Mouse (Mus musculus) lung, postnatal 14 days (tissue): Measurements from ENCODE around the gene Serpinf1.
A peak's percentile ranks its signal among the peaks of the same experiment; 100 is the strongest.
"Not testable (repeated sequence)": the region's sequence is repeated elsewhere in the genome, so short reads cannot be mapped to it uniquely, and the experiment has no call there.

ENCODE experiments used
- DNase-seq: peaks from one replicate; pipeline ENCODE4 v3.0.0; 2021

Gene Serpinf1

GRCm38 (mm10) chr11:75422013-75422792 is at the start of gene Serpinf1:
TSS of gene Serpinf1 (minus strand) at chr11:75422701.
- DNase-seq = no peak

DNA sequence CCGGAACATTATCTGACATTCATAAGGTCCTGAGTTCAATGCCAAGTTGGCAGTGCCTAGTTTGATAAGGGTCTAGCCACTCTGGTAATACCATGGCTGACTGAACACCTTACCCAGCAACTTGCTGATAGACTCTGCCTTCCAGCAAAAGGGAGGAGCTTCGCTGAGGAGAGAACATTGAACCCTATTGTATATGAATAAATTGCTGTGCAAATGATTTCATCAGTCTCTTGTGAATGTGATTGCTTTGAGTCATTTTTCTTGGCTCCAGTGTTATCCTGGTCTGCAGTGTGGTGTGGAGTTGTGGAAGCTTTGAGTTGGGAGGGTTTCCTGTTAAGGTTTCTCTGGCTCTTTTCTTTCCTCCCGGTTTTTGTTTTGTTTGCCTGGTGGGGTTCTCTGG is 48.2 kb upstream of the Serpinf1 start:
- no peak for DNase-seq

- no peak for DNase-seq
Measured at GRCm38 (mm10) chr11:75469261-75469660, 46.8 kb upstream of the Serpinf1 start.

DNA sequence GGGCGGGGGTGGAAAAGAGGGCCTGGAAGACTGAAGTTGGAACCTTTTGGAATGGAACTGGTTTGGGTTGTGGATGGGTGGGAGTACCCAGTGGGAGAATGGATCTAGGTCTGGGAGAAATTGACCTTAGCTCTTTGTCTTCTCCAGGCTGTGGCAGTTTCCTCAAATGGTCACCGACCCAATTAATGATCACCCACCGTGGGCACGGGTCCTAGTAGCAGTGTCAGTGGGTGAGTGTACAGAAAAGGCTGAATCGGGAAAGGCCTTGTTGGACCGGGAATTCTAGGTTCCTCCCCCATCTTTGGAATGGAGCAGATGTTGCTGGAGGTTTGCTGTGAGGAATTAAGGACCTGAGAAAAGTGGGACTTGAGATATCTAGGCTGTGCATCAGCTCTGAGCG is 45.9 kb upstream of the Serpinf1 start:
- no peak for DNase-seq

DNA sequence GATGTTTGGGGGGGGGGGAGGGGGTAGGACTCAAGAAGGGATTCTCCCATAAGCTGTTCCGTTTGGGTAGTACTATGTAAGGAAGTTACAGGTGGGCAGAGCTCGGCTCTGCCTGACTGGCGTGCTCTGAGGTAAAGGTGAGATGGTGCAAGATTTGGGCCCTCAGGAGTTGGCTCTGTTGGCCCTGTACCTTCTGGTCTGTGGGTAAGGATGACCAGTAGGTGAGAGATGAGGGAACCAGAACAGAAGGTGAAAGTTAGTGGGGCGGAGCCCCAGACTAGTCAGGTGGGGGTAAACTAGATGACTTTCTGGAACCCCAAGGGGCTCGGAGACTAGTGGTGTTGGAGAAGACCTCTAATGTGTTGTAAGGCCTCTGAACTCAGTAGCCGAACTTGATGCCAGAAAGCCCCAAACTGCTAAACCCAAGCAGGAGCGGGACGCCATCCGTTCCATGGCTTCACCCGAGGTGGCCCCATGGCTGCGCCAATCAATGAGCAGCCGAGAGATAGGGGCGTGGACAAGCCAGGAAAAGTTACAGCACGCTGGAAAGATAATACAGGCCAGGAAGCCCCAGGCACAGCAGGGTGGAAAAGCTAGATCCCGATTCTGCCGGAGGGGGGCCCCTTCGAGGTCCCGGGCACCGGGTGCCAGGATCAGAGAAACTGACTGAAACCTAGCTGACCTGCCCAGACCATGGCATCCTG is 45.2 kb upstream of the Serpinf1 start:
- peak; percentile 58 for DNase-seq

DNA sequence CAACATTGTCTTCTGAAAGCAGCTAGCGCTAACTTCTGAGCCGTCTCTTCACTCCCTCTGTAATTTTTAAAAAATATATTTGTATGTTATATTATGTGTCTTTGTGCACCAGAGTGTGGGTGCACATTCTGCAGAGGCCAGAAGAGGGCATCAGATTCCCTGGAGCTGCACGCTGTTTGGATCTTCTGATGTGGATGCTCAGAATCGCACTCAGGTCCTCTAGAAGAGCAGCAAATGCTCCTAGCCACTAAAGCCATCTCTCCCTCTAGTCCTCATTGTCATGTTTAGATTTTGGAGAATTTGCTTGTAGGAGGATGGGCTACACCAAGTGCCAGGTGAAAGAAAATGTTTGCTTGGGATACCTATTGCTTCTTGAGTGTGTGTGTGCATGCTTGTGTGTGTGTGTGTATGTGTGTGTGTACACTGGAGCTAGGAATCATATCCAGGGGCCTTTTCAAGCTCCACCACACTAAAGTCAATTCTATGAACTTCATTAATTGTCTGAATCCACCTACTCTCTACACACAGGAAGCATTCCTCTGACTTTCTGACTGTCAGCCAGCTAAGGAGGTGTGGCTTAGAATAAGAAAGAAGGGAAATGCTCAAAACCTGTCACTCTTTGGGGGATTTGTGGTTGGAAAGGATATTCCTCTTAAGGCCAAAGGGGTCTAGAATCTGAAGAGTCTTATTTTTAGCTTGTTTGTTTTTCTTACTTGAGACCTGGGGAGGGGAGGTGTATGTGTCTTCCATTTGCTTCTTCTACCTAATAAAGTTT is 44.4 kb upstream of the Serpinf1 start:
- no peak for DNase-seq

DNA sequence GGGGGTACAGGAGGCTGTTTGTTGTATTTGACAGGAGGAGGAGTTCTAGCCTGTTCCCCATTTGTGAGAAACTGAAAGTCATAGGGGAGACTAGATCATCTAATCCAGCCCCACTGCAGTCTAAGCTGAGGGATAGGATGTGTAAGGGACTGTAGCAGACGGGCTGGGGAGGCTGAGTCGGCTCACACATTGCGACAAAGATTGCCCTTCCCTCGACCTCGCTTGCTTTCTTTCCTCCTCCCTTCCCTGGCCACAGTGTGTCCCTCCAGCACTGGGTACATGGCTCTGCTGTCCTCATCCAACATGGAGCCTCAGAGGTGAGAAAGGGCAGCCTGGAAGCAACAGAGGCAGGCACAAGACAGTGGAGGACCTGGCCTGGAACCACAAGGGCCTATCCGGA is 42.5 kb upstream of the Serpinf1 start:
- no peak for DNase-seq

- DNase-seq = no peak
Measured at GRCm38 (mm10) chr11:75464417-75464816, 41.9 kb upstream of the Serpinf1 start.

GRCm38 (mm10) chr11:75463624-75464023 is 41.1 kb upstream of the Serpinf1 start:
- DNase-seq = no peak

DNA sequence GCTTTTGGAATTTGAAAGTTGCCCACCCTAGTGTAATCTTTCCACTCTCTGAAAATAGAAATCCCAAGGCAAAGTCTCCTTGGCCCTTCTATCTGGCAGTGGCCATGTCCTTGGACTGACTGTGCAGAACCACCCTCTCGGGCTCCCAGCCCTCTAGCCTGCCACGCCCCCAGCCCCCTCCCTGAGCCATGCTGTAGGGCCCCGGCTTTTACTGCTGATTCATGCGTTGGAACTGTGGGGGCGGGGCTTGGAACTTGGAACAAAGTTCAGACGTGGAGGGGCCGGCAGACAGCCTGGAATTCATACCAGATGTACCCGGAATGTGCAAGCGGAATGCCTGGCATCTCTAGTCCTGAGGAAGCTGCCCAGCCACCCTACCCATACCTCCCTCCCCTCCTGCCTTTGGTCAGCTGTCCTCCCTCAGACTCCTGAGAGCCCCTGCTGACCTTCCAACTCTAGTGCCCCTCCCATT is 40.4 kb upstream of the Serpinf1 start:
- DNase-seq = peak; percentile 92

DNA sequence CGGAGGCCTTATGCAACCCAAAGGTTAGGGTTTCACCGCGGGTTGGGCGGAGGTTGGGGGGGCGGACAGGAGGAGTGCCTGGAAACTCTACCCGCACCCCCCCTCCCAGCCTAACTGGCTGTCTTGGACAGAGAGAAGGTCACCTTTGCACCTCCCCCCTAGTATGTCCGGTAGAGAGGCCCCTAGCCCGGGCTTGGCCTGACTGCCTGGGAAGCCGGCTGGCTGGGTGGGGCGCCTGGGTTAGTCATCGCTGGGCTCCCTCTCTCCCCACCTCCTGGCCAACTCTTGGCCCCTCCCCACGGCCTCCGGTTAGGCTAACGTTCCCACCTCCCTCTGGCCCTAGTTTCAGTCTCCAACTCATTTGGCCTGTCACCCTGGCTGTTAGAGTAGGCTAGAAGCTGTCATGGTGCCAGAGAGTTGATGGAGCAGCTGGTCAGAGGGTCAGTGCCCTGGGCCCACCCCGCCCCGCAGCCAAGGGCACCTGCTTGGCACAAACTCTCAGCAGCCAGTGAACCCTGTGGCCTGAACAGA is 39.8 kb upstream of the Serpinf1 start:
- DNase-seq = peak; percentile 77

DNA sequence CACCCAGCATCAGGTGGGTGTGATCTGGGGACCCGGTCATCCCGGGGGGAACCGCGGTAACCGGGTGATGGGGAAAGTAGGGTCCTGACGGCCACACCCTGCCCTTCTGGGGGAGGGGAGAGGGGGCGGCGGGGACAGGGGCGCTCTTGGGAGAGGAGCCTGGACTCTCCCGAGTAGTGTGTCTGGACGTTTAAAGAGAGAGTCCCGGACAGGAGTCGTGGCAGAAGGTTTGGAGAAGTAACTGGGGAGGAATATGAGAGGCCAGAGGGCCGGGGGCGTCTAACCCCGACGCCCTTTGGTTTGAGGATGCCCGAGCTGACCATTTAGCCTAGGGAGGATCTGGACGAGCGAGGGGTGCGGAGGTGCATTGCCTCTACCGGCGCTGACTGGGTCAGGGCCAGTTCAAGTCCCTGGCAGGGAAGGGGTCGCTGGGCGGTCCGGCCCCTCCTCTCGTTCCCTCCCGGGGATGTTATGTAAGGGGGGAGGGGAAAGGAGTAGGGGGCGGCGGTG is 39.3 kb upstream of the Serpinf1 start:
- no peak for DNase-seq

GRCm38 (mm10) chr11:75460844-75461742 is 38.6 kb upstream of the Serpinf1 start, which contains the start of gene Tlcd2:
TSS of gene Tlcd2 (plus strand) at chr11:75461715.
- peak; percentile 99 for DNase-seq

- peak; percentile 91 for DNase-seq
Measured at GRCm38 (mm10) chr11:75460103-75460843, 37.8 kb upstream of the Serpinf1 start.

- DNase-seq = no peak
Measured at GRCm38 (mm10) chr11:75459751-75460102, 37.2 kb upstream of the Serpinf1 start.

- DNase-seq = no peak
Measured at GRCm38 (mm10) chr11:75459141-75459711, 36.7 kb upstream of the Serpinf1 start.

DNA sequence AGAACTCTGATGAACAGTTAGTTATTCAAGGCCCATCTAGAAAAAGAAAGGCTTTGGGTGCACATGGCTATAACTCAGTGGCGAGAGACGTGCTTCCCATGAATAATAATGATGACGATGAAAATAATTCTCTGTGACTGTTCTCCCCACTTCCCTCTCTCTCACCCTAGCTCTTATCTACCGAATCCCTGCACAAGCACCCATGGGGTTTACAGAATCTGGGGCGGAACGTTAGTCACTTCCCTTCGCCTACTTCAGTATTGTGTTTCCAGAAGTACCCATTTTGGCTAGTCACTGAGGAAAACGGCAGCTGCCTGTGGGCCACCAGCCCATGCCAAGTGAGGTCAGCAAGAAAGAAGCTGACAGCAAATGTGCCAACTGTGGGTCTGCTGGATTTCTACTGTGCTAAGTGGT is 36.1 kb upstream of the Serpinf1 start:
- DNase-seq = no peak

- peak; percentile 50 for DNase-seq
Measured at GRCm38 (mm10) chr11:75458169-75458568, 35.7 kb upstream of the Serpinf1 start.

DNA sequence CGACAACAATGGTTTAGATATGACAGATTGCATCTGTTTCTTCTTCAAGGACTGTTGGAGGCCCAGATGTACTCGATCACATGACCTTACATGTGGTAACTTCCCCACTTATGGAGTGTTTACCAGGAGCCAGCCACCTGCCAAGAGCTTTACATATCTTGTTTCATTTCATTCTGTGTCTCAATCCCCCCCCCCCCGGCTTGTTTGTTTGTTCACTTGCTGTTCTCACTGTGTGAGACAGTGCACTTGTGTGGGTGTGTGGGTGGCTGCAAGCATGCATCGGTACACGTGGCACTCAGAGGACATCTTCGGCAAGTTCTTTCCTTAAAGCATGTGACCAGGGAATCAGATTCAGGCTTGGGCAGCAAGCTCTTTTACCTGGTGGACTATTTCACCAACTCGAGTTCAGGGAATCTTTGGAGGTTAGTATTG is 34.0 kb upstream of the Serpinf1 start:
- DNase-seq = no peak

DNA sequence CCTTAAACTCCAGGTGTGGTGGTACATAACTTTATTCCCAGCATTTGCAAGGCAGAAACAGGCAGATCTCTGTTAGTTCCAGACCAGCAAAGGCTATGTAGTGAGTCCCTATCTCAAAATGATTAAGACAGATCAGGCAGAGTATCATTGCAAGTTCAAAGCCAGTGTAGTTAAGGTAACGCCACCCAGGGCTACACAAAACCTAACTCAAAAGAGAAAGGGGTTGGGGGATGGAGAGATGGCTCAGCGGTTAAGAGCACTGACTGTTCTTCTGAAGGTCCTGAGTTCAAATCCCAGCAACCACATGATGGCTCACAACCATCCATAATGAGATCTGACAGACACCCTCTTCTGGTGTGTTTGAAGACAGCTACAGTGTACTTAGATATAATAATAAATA is 33.5 kb upstream of the Serpinf1 start:
- not testable (repeated sequence) for DNase-seq
